Mouse (Mus musculus) heart, adult 2 months (tissue): Measurements from ENCODE around the gene Rpain.

Experiments
- CTCF ChIP-seq: fragments of 200-600 bp; IDR thresholded peaks from 2 replicates; pipeline ENCODE4 v1.8.1; 2022; ENCODE audit warnings: antibody characterized with exemption, mild to moderate bottlenecking, moderate library complexity
- POLR2A ChIP-seq: fragments of 200-500 bp; IDR thresholded peaks from 2 replicates; pipeline ENCODE4 v1.6.1; 2011; ENCODE audit warnings: mild to moderate bottlenecking, low read depth, low read length, control low read depth; ENCODE audit not compliant: insufficient read depth

GRCm38 (mm10) chr11:70942596-70942995 is 27.4 kb upstream of the Rpain start:
- TF ChIP-seq POLR2A (no peak), CTCF (no peak)
